Mouse (Mus musculus) testis, postnatal 10 days (tissue): Measurements from ENCODE around the gene Slc35b2.
A peak's percentile ranks its signal among the peaks of the same experiment; 100 is the strongest.

ENCODE experiments used
- DNase-seq: peaks from one replicate; pipeline ENCODE4 v3.0.0; 2021; ENCODE audit warnings: low spot score

Slc35b2 gene

GRCm38 (mm10) chr17:45563655-45564530 is at the start of gene Slc35b2:
Gene Slc35b2, plus strand, starts transcription at chr17:45563874.
- peak; percentile 96 for DNase-seq

- DNase-seq = no peak
These were observed 48.4 kb upstream of the Slc35b2 start for GRCm38 (mm10) chr17:45515204-45515726.

- DNase-seq = no peak
These were observed 47.9 kb upstream of the Slc35b2 start for GRCm38 (mm10) chr17:45515806-45516205.

- DNase-seq = peak; percentile 90
These were observed 47.2 kb upstream of the Slc35b2 start for GRCm38 (mm10) chr17:45516488-45516887.

GRCm38 (mm10) chr17:45517135-45517534 is 46.5 kb upstream of the Slc35b2 start:
- no peak for DNase-seq

DNA sequence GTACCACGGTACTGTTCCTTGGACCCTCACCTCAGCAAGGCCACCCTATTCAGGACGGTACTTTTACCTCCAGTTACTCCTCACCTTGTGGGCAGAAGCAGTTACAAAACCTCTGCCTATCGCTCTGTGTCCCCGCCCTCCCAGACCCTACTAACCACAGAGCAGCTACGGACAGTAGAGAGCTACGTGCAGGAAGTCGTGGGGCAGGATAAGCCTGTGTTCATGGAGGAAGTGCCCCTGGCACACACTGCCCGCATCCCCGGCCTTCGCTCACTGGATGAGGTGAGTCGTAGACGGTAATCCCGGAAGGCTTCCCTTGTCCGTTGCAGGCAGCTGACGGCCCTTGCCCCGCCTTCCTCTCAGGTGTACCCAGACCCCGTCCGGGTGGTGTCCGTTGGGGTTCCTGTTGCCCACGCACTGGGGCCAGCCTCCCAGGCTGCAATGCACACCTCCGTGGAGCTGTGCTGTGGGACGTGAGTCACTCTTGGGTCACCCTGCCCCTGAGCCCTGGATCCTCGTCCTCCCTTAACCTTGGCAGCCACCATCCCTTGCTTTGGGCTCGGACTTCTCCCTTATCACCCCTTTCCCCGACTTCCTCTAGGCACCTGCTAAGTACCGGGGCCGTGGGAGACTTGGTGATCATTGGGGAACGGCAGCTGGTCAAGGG is 46.0 kb upstream of the Slc35b2 start:
- no peak for DNase-seq

DNA sequence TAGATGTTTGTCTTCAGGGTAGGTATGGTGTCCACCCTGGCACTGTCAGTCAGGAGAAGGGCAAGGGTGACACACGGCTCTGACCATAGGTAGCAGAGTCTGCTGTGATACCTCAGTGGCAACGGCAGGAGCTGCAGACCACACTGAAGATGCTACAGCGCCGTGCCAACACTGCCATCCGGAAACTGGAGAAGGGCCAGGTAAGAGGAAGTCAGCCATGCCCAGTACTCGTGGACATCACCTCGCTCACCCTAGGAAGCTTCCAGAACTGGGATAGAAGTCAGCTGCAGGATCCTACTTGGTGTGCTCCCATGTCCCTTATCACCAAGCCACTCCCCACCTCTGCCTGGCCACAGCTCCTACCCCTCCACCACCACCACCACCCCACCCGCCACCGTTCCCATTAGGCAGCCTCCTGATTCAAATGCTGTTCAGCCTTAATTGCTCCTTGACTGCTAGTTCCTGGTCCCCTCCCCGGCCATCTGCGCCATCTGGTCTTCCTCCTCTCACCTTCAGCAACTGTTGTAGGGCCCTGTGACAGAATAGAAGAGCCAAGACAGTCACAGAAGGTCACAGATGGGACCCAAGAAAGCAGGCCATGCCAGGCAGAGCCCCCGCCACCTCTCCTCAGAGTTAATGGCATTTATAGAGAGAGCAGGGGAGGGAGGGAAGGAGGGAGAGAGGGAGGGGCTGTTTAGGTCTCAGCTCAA is 44.8 kb upstream of the Slc35b2 start:
- no peak for DNase-seq

- DNase-seq = no peak
These were observed 43.5 kb upstream of the Slc35b2 start for GRCm38 (mm10) chr17:45520136-45520535.

DNA sequence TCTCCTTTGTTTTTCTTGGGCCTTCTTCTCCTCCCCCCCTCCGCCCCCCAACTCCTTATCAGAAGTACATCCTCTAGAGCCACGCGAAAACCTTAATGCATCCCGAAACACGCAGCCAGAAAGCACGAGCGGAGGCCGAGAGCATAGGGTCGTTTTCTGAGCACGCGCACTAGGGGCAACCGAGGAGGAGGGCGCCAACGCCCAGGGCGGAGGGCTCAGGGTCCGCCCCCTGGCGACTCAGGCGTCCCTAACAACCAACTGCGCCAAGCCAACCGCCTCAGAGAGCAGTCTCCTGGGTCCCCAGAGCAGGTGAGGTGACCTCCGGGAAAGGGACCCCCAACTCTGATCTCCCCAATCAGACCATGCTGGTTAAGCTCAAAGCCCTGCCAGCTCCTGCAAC is 40.4 kb upstream of the Slc35b2 start, which contains the start of gene Tcte1:
Gene Tcte1 (plus strand): TSS at position 172 of the 400 bp plus-strand sequence.
- DNase-seq = no peak

DNA sequence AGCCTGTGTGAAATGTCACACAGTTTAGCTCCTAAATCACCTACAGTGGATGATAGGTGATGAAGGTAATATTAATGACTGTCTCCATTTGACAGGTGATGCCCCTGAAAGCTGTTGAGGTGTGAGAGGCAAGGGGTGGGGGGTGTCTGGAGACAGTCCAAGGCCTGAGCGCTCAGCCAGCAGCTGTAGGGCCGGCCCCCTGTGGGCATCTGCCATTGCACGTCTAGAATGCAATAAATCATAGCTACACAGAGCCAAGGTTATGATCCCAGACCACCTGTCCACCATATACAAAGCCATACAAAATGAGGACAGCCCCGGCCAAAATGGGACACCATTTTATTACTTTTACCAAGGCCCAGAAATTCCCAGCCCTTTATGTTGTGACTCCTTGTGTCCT is 38.7 kb upstream of the Slc35b2 start:
- DNase-seq = no peak

DNA sequence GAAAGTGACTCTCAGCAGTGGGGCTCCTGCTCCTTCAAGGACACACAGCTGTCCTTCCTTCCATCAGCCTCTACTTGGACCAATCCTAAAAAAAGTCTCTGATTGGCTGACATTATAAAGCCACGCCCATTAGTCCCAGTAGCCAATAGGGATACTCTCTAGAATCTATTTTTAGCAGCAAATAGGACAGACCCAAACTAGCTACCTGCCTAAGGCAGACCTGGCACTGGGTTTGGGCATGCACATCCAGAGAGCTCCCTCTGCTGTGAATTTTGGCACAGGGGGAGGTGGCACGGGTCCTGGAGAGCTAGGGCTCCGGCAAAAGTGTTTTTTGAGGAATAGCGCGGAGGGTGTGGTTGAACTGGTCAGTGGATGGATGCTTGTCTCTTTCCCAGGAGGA is 37.1 kb upstream of the Slc35b2 start:
- no peak for DNase-seq

- DNase-seq = no peak
These were observed 33.3 kb upstream of the Slc35b2 start for GRCm38 (mm10) chr17:45530346-45530782.

GRCm38 (mm10) chr17:45532896-45533295 is 30.8 kb upstream of the Slc35b2 start:
- no peak for DNase-seq

DNA sequence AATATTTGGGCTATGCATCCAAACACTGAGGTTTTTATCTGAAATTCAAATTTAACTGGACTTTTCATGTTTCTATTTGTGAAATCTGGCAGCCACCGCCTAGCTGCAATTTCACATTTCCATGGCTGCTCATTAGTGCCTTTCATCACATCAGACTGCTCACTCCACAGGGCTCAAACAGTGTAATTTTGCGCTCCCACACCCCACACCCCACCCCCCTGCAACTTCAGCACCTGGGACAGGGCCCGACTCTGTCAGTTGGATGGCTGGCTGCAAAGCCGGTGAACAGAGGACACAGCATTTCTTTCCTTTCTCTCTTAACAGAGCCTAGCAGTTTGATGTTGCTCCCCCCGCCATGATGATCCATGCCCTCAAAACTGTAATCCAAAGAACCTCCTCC is 27.4 kb upstream of the Slc35b2 start:
- DNase-seq = peak; percentile 70

GRCm38 (mm10) chr17:45538394-45538793 is 25.3 kb upstream of the Slc35b2 start:
- DNase-seq = no peak

- DNase-seq = no peak
These were observed 24.0 kb upstream of the Slc35b2 start for GRCm38 (mm10) chr17:45539664-45540063.

- DNase-seq = no peak
These were observed 21.5 kb upstream of the Slc35b2 start for GRCm38 (mm10) chr17:45542129-45542528.

DNA sequence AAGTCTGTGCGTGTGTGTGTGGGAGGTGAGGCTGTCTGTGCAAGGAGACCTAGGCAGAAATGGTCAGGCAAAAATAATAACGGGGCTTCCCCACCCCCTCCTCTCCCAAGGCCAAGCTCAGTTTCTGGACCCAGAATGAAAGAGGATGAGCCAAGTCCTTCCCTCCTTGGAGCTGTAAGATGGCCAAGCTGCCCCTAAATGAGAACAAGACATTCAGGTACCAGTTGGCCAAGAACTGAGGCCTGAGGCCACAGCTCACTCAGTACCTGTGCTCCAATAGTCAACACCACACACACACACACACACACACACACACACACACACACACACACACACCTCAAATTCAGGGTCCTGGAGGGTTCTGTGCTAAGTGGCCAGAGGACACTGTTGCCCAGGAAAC is 21.0 kb upstream of the Slc35b2 start:
- DNase-seq = no peak

GRCm38 (mm10) chr17:45543115-45543514 is 20.6 kb upstream of the Slc35b2 start:
- DNase-seq = no peak

- no peak for DNase-seq
These were observed 19.4 kb upstream of the Slc35b2 start for GRCm38 (mm10) chr17:45544001-45544872.

DNA sequence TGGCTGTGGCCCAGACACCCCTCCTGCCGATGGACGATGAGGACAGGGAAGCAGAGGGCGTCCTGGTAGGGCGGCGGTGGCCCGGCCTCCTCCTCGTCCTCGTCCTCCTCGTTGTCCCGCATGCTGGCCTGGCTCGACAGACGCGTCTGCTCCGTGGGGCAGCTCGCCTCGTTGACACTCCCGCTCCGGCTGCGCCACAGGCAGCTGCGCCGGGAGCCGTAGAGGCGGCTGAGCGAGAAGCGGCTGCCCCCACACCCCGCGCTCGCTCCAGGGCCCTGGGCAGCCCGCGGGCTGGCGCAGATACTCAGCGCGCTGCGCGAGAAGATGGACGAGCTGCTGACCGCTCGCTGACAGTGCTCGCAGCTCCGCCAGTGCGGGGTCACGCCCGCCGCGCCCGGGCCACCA is 18.8 kb upstream of the Slc35b2 start:
- DNase-seq = no peak
